Mouse (Mus musculus) layer of hippocampus, postnatal 25 days (tissue): Measurements from ENCODE around the gene Vps54. TPM values are rescaled to one million over a fixed set of nuclear protein-coding genes. Genes with fewer than 3 reads are reported as not detected.
"Not testable (repeated sequence)": the region's sequence is repeated elsewhere in the genome, so short reads cannot be mapped to it uniquely, and the experiment has no call there.

ENCODE experiments used
- DNase-seq, 2 experiments: peaks; one replicate each; pipeline ENCODE4 v3.0.0; 2022; ENCODE audit warnings: mixed read lengths in 2 of 2, low spot score in 1 of 2; ENCODE audit errors: extremely low spot score in 1 of 2
- total RNA-seq, 2 experiments: library from RNA; stranded (reverse); gene quantifications; 2 replicates each; pipeline ENCODE4 v1.2.3; 2021

Vps54 gene
- total RNA-seq, 2 experiments from 2014 or later, result 23.4 to 30.7 TPM

GRCm38 (mm10) chr11:21239763-21240509, 855 bp downstream of the Vps54 start:
- no peak for DNase-seq

GRCm38 (mm10) chr11:21241351-21241750, 2.3 kb downstream of the Vps54 start:
- DNase-seq, result no peak

- no peak for DNase-seq
Observed at GRCm38 (mm10) chr11:21247203-21247865, 8.3 kb downstream of the Vps54 start.

GRCm38 (mm10) chr11:21247940-21248339, 8.9 kb downstream of the Vps54 start:
- no peak for DNase-seq

GRCm38 (mm10) chr11:21250366-21250765, 11.3 kb downstream of the Vps54 start:
- no peak for DNase-seq

- DNase-seq, result not testable (repeated sequence)
Observed at GRCm38 (mm10) chr11:21258611-21259010, 19.5 kb downstream of the Vps54 start.

GRCm38 (mm10) chr11:21265423-21265822, 26.3 kb downstream of the Vps54 start:
- no peak for DNase-seq

GRCm38 (mm10) chr11:21276151-21276550, 37.1 kb downstream of the Vps54 start:
- no peak for DNase-seq

GRCm38 (mm10) chr11:21286391-21286790, 47.3 kb downstream of the Vps54 start:
- no peak for DNase-seq

- DNase-seq, result not testable (repeated sequence)
Observed at GRCm38 (mm10) chr11:21288153-21288552, 49.1 kb downstream of the Vps54 start.

- no peak for DNase-seq
Observed at GRCm38 (mm10) chr11:21295486-21295885, 56.4 kb downstream of the Vps54 start.

GRCm38 (mm10) chr11:21303619-21304018, 64.5 kb downstream of the Vps54 start:
- DNase-seq, result no peak

- DNase-seq, result no peak
Observed at GRCm38 (mm10) chr11:21307078-21307668, 68.1 kb downstream of the Vps54 start.

- peak in 1 of 2 experiments; percentile 20 for DNase-seq
Observed at GRCm38 (mm10) chr11:21308119-21308518, 69.0 kb downstream of the Vps54 start.

- DNase-seq, result no peak
Observed at GRCm38 (mm10) chr11:21309516-21309915, 70.4 kb downstream of the Vps54 start.

GRCm38 (mm10) chr11:21313922-21314657, 75.0 kb downstream of the Vps54 start:
- no peak for DNase-seq

GRCm38 (mm10) chr11:21321577-21321976, 82.5 kb downstream of the Vps54 start:
- no peak for DNase-seq

- DNase-seq, result no peak
Observed at GRCm38 (mm10) chr11:21322349-21322748, 83.3 kb downstream of the Vps54 start.

GRCm38 (mm10) chr11:21325781-21326180, 86.7 kb downstream of the Vps54 start:
- DNase-seq, result no peak

- DNase-seq, result no peak
Observed at GRCm38 (mm10) chr11:21326770-21327169, 87.7 kb downstream of the Vps54 start.

GRCm38 (mm10) chr11:21327486-21327885, 88.4 kb downstream of the Vps54 start:
- no peak for DNase-seq
